9 mouse cellular contexts compared by ENCODE assay signal in the genomic region with DNA sequence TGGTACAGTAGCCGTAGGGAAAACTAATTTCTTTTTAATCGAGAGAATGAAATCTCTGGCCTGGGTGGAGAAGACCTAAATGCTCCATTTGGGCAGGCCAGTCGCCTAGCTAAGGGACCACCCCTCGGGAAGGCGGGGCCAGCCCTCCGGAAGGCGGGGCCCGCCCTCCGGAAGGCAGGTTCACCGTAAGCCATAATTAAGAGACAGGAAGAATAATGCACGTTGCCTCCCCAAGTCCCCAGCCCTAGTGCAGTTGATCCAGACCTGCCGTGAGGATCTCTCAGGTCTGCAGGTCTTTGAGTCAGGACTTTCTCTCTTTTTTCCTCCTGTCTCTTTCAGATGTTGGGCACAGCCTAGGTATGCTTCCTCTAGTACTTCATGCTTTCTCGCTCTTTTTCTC. TPM values are rescaled to one million over a fixed set of nuclear protein-coding genes. Genes with fewer than 3 reads are reported as not detected.
DNase-seq lines count a peak whose midpoint lies in the region; ATAC-seq and TF ChIP-seq lines count a peak whose summit lies in the region.
"Had no signal": no experiment of that assay in that cellular context is flagged by ENCODE, and none has a peak within 500 bp of the region (broad histone marks: within the 10 kb centered on the region; RNA-seq: fewer than 3 reads in every experiment).

No protein-coding gene starts in this region.

- H3K27ac ChIP-seq in heart, embryonic 14.5 days (replicated peaks in 1 of 2; ENCODE audit: control insufficient read depth in 1 of 2, insufficient read depth in 1 of 2, low read depth in 2 of 2, low read length in 2 of 2), result no peak overlapping the region
- H3K27ac ChIP-seq in liver, embryonic 11.5 days (ENCODE audit: low read depth, low read length), result no peak overlapping the region
- H3K27ac ChIP-seq in cerebellum, adult 2 months (ENCODE audit: insufficient read depth, low read length), result no peak overlapping the region

- TF ChIP-seq POLR2A in cerebellum, adult 2 months (IDR thresholded peaks at IDR 0.05; ENCODE audit: borderline replicate concordance, insufficient read depth, low read length), result no peak

- intact Hi-C loops in heart, postnatal 25 days (cut with DNase I), result no loop called here

- H3K27me3 ChIP-seq in heart, embryonic 14.5 days (ENCODE audit: control insufficient read depth, insufficient read depth, low read length), result no peaks in the 10 kb centered on the region
- H3K27me3 ChIP-seq in liver, embryonic 11.5 days (replicated peaks; ENCODE audit: control insufficient read depth, insufficient read depth, low read length), result no peaks in the 10 kb centered on the region
- H3K27me3 ChIP-seq in cerebellum, adult 2 months (ENCODE audit: control insufficient read depth, insufficient read depth, low read length), result no peaks in the 10 kb centered on the region

- H3K4me1 ChIP-seq in heart, embryonic 14.5 days (ENCODE audit: control insufficient read depth in 2 of 2, insufficient read depth in 2 of 2, low read length in 2 of 2), result peaks cover 0 to 4% of the 10 kb centered on the region in 2 experiments; a peak in 1 of 4 replicates
- H3K4me1 ChIP-seq in liver, embryonic 11.5 days (replicated peaks; ENCODE audit: control insufficient read depth, insufficient read depth, low read length), result 0 out of 2 replicates have a peak, but pooled peaks cover 4% of the 10 kb centered on the region
- no peaks in the 10 kb centered on the region for H3K4me1 ChIP-seq in cerebellum, adult 2 months (ENCODE audit: control insufficient read depth, insufficient read depth, low read length)

- no peaks in the 10 kb centered on the region for H3K36me3 ChIP-seq in heart, embryonic 14.5 days (ENCODE audit: control insufficient read depth, insufficient read depth, low read length)
- H3K36me3 ChIP-seq in liver, embryonic 11.5 days (ENCODE audit: control insufficient read depth, insufficient read depth, low read length), result no peaks in the 10 kb centered on the region

- H3K9me3 ChIP-seq in heart, embryonic 14.5 days (ENCODE audit: control insufficient read depth, low read length), result no peaks in the 10 kb centered on the region
- H3K9me3 ChIP-seq in liver, embryonic 11.5 days (ENCODE audit: control insufficient read depth, low read length), result no peaks in the 10 kb centered on the region

- no peak for ATAC-seq in heart, embryonic 14.5 days (ENCODE audit: insufficient number of reproducible peaks, insufficient read depth, low FRiP score, low read depth)
- ATAC-seq in liver, embryonic 11.5 days (replicated peaks; ENCODE audit: low FRiP score), result peak; percentile 77

- DNase-seq in heart, postnatal 25 days (ENCODE audit: low spot score), result no peak
- peak; percentile 19 for DNase-seq in 416B (ENCODE audit: low read depth)
- DNase-seq in R1 (ENCODE audit: low read depth, low spot score), result peak; percentile 78
- peak; percentile 54 for DNase-seq in liver, embryonic 11.5 days (ENCODE audit: low spot score)
- DNase-seq in cerebellum, adult 2 months, result no peak
- DNase-seq in urinary bladder, postnatal 14 days (ENCODE audit: low spot score), result no peak
- DNase-seq in adrenal gland, postnatal 25 days, result no peak
- DNase-seq: heart, postnatal 4 days had no signal

- H3K4me3 ChIP-seq in heart, embryonic 14.5 days (ENCODE audit: control insufficient read depth in 1 of 2, insufficient read depth in 1 of 2, low read depth in 1 of 2, low read length in 2 of 2), result 0 out of 4 replicates have a peak overlapping the region, but pooled peaks have one; percentile 4 to 16
- peak overlapping the region; percentile 31; the same call in 1 of the 2 replicates for H3K4me3 ChIP-seq in liver, embryonic 11.5 days (ENCODE audit: low read depth, low read length)
- no peak overlapping the region for H3K4me3 ChIP-seq in cerebellum, adult 2 months (replicated peaks; ENCODE audit: insufficient read depth, low read depth, low read length)

- H3K9ac ChIP-seq in heart, embryonic 14.5 days (ENCODE audit: low read length), result no peak overlapping the region
- peak overlapping the region; percentile 48; the same call in 1 of the 2 replicates for H3K9ac ChIP-seq in liver, embryonic 11.5 days (ENCODE audit: low read depth, low read length)

- TF ChIP-seq CTCF in cerebellum, adult 2 months (IDR thresholded peaks at IDR 0.05; ENCODE audit: borderline replicate concordance, insufficient read depth, low read depth, low read length), result no peak

- 27% methylated on average over 13 of the region's 13 CpGs for WGBS in heart, embryonic 14.5 days
- 25% methylated on average over 13 of the region's 13 CpGs for WGBS in liver, embryonic 11.5 days
- WGBS in cerebellum, adult 2 months, result 46% methylated on average over 13 of the region's 13 CpGs

- peak overlapping the region; percentile 37 for H3K4me2 ChIP-seq in heart, embryonic 14.5 days (ENCODE audit: low read length)
- H3K4me2 ChIP-seq in liver, embryonic 11.5 days, result peak overlapping the region; percentile 56

RNA-seq across cellular contexts. Expression of gene Bend3, which starts 11.0 kb away (rescaled TPM):
- polyA plus RNA-seq in heart, embryonic 14.5 days (2014; fragmentation: Nextera tagmentation; extraction: Ambion mirVana), result 4.6 and 5.6 TPM in 2 replicates
- total RNA-seq in heart, postnatal 25 days (2021), result 1 to 10 TPM; 5.5 to 5.9 TPM
- 7.2 TPM in 2 replicates for polyA plus RNA-seq in liver, embryonic 11.5 days (2014; fragmentation: Nextera tagmentation; extraction: Ambion mirVana)
- 2.8 and 3.2 TPM in 2 replicates for polyA plus RNA-seq in cerebellum, adult 2 months (2012; rRNA removed)
- 5.7 and 8.3 TPM in 2 replicates for total RNA-seq in adrenal gland, postnatal 25 days (2021)

RNA-seq across cellular contexts. Expression of gene Gm9803, which starts 56.2 kb away (rescaled TPM):
- 16.6 and 19.3 TPM in 2 replicates for polyA plus RNA-seq in heart, embryonic 14.5 days (2014; fragmentation: Nextera tagmentation; extraction: Ambion mirVana)
- total RNA-seq in heart, postnatal 25 days (2021), result 10 to 100 TPM in 1 of 2 experiments, 1 to 10 TPM in 1; 9.1 to 18.4 TPM
- polyA plus RNA-seq in liver, embryonic 11.5 days (2014; fragmentation: Nextera tagmentation; extraction: Ambion mirVana), result 10.3 and 11.6 TPM in 2 replicates
- 13.4 and 15.7 TPM in 2 replicates for polyA plus RNA-seq in cerebellum, adult 2 months (2012; rRNA removed)
- total RNA-seq in adrenal gland, postnatal 25 days (2021), result 16.5 and 34.2 TPM in 2 replicates

Comparison
In these comparisons a context has a peak if more than half of its experiments do, and no peak if none do; other contexts are left out.
1. DNase-seq: peak in 416B (single experiment), R1 (single experiment) and liver, embryonic 11.5 days (single experiment); none in heart, postnatal 25 days (single experiment), cerebellum, adult 2 months (0 of 2), urinary bladder, postnatal 14 days (single experiment) and adrenal gland, postnatal 25 days (single experiment).